Mouse (Mus musculus): Measurements from ENCODE around the gene Mbnl2.

The Mbnl2 gene

DNA sequence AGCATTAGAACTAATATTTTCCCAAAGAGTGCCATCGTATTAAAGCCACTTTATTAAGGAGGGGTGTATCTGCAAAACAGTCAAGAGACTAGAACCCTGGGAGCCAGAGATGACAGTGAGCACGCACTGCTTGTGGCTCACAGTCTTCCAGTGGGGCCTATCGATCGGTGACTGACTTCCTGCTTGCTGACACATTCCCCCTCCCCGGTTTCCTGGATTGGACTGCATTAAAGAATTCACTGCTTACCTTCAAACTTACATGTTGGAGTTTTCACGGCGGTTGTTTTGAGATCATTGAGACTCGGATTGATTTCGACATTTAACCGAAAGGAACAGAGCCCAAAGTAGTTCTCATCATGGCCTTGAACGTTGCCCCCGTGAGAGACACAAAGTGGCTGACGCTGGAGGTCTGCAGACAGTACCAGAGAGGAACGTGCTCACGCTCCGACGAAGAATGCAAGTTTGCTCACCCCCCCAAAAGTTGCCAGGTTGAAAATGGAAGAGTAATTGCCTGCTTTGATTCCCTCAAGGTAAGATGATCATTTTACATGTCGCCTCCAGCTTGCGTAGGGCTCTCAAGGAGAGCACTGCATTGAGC is 49.5 kb downstream of the Mbnl2 start:
- DNase-seq (ENCODE audit: low read depth, low spot score), result no peak

DNA sequence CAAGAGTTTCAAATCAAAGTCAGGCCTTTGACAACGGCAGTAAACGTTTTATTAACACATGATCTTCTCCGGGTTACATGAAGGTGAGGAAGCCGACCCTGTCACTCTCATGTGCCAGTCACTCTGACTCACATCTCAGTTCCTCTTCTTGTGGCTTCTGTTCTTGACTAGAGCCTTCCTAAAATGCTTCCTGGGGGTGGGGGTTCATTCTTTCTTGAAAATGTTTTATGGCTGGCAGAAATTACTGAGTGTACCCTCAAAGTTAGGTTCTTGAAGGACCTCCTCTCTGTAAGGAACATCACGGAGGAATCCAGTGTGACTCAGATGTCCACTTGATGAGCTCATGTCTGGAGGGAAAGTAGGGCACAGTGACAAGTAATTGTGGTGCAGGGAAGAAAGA is 50.2 kb downstream of the Mbnl2 start:
- DNase-seq (ENCODE audit: low read depth, low spot score), result no peak

DNA sequence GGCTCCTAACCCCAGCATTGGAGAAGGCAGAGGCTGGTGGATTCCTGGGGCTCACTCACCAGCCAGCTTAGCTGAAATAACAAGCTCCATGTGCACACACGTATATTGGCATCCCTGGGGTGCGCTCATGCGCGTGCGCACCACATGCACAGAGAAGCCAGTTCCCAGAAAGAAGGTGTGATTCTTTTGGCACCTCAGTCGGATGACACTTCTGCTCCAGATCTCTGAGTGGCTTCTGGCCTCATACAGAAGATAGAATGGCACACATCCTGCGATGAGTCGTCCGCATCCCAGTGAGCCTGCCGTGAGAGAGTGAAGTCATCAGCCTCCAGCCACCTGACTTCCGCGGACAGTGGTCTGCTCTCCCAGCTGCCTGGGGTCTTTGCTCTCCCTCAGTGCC is 55.0 kb downstream of the Mbnl2 start:
- DNase-seq (ENCODE audit: low read depth, low spot score), result no peak

DNA sequence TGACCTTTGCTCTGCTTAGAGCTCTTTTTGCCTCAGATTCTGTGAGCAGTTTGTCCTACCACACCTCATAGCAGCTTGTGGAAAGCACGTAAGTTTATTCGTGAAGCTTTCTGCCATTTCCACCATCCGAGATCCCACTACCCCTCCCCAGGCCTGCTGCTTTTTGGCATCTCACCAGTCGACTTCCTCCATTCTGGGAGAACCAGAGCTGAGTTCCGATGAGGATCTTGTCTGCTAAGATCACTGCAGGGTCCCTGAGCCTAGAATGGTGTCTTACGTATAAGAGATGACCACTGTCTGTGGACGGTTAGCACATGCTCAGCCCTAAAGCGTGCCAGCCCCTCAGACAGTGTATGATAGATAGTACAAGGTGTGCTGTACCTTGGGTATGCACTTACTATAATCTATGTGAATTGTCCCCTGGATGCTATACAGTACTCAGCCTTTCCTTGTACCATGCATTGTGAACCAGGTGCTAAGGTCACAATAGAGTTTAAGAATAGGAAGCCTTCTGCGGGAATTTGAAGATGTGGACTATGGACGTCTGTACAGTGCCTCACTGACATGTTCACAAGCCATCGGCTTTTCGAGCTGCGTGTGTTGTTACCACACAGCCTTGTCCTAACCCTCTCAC is 55.5 kb downstream of the Mbnl2 start:
- DNase-seq (ENCODE audit: low read depth, low spot score), result no peak

DNA sequence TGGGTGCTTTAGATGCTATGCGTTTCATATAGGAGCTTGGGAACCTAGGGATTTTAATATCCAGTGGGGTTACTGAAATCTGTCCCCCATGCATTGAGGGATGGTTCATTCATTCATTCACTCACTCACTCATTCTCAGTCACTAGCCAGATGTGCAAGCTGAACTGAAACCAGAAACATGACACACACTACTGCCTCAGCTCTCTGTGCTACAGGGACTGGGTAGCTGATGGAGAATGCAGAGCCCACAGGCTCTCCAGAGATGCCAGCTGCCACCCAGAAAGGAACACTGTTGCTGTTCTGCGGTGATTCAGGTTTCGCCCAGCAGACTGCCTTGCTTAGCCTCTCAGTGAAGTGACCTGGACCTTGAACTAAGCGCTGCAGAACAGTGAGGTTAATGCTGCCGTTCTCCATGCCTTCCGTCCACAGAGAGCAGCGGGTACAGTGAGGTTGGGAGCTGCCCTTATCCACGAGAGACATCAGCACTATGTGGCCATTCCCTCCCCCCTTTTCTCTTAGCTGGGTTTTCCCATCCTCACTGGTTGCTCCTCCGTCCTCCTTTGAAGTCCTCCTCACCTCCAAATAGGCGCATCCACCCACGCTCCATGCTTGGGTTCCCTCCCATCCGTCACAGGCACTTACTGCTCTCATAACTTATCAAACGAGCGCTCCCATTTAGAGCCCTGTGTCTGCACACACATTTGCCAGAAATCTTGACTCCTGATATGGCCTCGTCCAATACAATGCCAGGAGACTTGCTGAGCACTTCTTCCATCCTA is 58.2 kb downstream of the Mbnl2 start:
- no peak for DNase-seq (ENCODE audit: low read depth, low spot score)

DNA sequence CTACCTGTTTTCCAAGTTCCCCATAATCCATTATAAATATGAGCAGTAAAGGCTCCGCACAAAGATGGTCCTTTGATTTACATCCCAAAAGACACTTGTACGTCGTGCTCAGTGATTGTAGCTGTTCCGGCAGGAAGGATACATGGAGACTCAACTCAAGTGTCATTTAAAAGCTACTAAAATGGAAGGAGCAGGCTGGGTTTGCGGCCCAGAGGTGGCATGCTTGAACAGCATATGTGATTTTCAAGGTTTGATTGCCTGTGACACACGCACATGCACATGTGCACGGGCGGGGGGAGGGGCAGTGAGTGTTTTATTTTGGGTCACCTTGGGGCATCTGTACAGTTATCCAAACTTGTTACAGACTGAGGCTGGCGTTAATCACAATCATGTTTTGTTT is 59.9 kb downstream of the Mbnl2 start:
- DNase-seq (ENCODE audit: low read depth, low spot score), result no peak

DNA sequence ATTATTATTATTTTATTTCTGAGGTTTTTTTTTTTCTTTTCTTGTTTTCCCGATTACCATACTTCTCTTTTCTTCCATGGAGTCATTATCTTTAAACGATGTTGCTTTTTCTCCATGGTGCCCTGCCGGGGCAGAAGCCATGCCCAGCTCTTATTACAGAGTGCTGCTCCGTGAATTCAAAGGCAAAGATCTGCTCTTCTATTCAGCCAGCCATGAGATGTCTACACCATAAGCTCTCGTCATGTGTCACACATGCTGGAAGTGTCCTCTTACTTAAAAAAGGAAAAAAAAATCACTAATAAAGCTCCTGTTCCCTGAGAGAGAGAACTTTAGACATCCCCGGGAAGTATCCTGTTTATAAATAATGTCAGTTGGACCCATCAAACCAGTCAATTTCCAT is 60.4 kb downstream of the Mbnl2 start:
- DNase-seq (ENCODE audit: low read depth, low spot score), result no peak

DNA sequence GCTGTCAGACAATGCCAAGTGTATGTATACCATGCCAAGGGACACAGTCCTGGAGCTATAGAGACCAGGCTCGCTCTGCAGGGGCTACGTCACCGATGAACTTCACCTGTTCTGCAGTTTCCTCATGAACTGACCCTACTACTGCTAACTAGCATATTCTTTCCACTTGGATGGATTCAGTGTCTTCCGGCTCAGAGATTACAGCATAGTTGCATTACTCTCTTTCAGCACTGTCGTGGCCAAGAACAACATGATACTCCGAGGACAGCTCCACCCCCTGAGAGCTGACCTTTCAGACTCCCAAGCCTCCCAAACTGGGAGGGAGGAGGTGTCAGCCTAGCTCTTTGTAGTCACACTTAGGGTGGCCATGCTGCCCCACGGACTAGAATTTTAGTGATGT is 60.9 kb downstream of the Mbnl2 start:
- no peak for DNase-seq (ENCODE audit: low read depth, low spot score)

DNA sequence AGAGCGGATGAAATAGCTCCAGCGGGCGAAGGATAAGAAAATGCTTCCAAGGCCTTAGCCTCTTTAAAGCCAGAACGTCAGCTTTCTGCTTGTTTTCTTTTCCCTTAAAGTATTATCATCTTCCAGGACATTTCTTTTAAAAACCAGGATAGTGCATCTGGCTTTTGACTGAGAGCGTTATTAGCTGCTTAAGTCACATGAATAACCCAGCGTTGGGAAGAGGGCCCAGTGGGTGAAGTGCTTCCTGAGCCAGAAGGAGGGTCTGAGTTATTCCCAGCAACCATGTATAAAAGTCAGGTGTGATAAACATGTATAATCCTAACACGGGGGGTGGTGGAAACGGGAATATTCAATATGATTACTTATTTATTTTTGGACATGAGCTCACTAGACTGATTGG is 61.4 kb downstream of the Mbnl2 start:
- DNase-seq (ENCODE audit: low read depth, low spot score), result no peak

DNA sequence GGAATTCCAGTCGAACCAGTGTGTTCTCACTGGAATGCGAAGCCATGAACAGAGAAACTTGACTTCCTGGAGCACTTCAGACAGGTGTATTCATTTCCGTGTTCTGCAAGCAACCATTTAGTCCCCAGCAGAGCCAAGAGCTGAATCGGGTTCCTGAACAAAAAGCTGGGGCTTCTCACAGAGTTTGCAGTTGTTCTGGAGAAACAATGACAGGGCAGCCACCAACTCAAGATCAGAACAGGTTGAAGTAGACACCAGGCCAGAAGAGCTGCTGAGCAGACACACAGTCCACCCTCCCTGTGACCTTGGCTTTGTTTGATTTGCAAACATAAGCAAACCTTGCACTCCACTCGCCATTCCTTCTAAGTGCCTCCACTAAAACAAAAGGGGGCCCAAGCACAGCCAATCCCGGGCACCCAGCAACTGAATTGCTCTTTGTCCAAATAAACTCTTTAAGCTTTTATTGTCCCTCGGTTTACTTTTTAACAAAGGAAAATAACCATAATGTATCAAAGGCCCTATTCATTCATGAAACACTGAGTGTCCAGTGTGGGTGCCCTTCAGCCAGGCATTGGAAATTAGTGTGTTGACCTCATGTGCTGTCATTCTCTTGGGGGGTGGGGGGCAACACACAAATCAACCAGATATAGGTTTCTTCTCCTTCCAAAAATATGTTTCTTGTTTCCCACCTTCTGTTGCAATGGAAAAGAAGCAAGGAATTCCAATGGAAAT is 62.4 kb downstream of the Mbnl2 start:
- DNase-seq (ENCODE audit: low read depth, low spot score), result no peak

DNA sequence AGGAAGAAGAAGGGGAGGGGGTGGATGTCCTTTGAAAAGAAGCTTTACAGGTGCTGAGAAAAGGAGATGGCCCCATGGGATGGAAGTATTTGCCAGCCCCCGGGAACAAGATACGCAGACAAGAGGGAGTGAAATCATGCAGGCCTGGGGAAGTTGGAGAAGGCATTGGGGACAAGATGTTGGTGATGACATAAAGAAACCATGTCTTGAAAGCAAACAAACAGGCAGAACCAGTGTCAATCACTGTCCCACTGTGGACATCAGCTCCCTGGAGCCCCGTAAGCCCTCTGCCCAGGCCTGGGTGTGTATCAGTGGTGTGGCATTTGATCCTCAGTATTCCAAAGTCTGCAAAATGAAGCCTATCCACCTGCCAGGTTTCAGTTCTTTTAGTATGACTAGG is 63.2 kb downstream of the Mbnl2 start:
- no peak for DNase-seq (ENCODE audit: low read depth, low spot score)

DNA sequence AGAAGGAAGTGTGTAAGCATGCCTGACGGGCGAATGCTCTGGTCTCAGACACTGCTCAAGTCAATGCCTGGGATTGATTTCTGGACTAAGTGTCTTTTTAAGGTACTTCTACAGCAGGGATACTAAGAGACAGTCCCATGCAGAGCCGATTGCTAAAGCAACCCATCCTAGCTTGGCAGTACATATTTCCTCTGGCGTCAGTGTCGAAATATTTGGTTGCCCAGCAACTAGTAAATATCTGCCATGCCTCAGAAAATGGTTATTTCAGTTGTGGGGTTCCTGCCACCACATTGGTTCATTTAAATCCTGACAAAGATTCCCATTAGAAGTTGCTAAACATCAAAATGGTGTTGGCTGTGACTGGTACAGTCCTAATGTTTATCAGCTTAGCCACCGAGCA is 66.4 kb downstream of the Mbnl2 start:
- DNase-seq (ENCODE audit: low read depth, low spot score), result no peak

DNA sequence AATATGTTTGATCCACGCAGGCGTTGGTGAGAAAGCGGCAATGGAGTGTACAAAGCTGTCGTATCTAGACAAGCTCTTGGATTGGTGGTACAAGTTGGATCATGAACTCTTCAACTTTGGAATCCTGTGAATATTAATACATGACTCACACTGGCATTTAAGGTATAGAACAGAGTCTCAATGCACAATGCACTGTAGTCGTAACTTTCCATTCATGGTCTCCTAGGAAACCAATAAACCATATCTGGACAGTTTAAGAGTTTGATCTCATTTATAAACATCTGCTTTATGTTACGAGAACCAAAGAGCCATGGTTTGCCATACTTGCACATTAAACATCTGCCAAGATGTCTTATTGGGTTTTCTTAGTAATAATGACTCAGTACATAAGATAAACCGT is 66.9 kb downstream of the Mbnl2 start:
- DNase-seq (ENCODE audit: low read depth, low spot score), result no peak

DNA sequence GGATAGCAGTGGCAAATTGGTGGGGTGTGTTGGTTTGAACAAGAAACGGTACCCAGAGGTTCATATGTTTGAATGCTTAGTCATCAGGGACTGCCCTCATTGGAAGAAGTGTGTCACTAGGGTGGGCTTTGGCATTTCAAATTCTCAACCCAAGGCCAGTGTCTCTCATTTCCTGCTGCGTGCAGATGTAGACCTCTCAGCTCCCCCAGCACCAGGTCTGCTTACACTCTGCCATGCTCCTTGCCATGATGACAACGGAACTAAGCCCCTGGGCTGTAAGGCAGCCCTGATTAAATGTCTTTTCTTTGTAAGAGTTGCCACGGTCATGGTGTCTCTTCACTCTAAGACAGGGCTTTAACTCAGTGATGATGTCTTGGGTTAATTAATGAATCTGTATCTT is 69.2 kb downstream of the Mbnl2 start:
- DNase-seq (ENCODE audit: low read depth, low spot score), result no peak

DNA sequence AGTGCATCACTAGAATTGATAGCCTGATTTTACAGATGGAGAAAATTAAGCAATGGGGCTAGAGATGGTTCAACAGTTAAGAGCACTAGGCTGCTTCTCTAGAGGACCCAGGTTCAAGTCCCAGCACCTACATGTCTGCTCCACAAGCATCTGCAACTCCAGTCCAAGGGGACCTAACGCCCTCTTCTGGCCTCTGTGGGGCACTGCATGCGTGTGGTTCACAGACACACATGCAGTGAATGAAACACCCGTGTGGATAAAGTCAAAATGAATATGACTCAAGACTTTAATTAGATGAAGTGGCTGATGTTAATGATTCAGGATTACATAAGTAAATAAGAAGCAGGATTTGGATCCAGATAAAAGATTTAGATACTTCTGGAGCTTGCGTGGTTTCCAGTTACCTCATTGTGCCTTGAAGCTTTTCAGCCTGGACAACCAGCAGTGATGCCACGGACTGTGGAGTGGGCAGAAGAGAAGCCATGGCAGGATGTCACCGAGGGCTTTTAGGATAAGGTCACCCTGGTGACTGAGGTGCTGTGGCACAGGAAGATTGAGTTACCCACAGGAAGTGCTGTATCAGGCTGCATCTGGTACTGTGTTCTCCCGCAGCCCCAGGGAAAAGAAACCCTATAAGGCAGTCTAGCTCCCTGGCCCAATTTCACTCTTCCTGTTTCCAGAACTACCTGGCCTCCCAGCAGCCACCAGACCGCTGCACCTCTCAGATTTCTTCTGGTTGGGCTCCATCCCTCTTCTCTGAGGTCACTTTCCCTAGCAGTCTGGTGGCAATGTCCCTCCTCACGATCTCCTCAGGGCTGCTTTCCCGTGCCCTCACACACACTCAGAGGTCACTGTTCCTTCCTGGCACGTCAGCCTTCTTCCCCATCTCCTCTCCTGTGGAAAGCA is 72.2 kb downstream of the Mbnl2 start:
- DNase-seq (ENCODE audit: low read depth, low spot score), result no peak

DNA sequence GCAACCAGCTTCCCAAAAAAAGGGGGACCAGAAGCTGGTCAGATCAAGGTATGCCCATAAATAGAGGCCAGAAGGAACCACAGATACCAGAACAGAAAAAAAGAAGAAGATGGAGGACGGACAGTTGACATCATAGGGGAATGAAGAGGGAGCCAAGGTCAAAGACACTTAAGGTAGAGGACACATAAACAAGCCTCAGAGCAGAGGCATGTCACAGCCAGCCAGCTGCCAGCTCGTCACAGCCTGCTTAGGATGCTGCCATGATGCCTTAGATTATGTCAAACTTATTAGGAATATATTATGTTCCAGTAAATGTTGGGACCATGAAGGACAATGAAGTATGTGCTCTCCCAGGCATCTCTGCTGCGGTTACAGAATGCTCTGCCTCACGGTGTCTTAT is 73.9 kb downstream of the Mbnl2 start:
- DNase-seq (ENCODE audit: low read depth, low spot score), result no peak

DNA sequence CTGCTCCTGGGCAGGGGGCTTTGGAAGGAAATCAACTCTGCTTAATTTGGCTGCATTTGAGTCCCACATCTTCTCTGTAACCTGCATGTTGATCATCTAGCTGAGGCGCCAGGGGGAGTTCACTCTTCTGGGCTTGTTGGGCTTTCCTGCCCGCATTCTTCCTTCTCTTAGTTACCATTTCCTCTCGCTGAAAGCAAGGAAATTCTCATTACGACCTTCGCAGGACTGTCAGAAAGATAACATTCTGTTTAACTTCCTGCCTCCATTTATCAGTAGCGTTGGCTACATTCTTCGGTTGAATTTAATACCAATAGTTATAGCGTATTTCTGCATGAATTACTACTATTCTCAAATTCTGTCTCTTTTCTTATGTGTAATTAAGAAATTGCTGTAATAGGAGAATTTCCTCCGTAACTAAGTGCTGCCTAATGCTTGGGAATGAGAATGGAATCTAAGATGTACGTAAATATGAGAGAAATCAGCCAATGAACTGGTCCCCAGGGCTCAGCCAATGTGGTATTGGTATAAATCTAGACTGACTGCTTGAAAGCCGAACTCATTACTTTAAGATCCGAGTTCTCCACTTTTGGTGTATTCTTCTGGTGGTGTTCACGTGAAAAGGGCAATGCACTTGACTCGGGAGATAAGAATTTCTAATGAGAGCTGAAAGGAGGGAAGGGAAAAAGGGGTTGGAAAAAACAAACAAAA is 76.8 kb downstream of the Mbnl2 start:
- DNase-seq (ENCODE audit: low read depth, low spot score), result no peak

DNA sequence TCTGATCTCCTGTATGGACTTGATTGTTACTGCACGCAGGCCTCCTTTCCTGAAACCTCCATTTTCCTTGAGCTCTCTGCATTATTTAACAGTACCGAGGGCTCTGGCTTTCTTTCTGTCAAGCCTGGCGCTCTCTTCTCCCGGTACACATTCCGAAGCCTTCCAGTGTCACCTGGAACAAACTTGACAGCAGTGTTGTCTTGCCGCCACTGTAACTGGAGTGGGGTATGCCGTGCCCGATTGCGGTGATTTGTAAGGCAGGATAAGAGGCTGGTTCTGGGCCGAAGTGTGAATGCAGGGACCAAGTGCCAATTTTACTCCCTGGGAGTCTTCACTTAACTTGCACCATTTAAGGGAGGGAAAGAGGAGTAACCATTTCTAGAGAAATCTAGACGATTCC is 77.7 kb downstream of the Mbnl2 start:
- no peak for DNase-seq (ENCODE audit: low read depth, low spot score)

DNA sequence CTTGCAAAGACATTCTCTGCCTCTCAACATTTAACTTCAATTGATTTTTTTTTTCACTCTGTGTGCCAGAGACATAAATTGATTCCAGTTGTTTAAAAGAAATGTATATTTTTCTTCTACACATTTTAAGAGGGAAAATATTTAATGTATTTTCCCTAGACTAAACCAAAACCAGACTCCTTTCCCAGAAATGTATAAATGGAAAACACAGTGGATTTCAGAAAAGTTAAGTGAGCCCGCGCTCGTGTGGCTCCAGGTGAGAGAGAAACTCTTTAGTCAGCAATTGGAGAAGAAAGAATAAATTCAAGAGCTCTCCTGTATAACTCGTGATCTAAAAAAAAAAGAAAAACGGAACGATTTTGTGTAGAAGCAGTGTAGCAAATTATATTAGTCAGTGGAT is 79.1 kb downstream of the Mbnl2 start:
- DNase-seq (ENCODE audit: low read depth, low spot score), result no peak

DNA sequence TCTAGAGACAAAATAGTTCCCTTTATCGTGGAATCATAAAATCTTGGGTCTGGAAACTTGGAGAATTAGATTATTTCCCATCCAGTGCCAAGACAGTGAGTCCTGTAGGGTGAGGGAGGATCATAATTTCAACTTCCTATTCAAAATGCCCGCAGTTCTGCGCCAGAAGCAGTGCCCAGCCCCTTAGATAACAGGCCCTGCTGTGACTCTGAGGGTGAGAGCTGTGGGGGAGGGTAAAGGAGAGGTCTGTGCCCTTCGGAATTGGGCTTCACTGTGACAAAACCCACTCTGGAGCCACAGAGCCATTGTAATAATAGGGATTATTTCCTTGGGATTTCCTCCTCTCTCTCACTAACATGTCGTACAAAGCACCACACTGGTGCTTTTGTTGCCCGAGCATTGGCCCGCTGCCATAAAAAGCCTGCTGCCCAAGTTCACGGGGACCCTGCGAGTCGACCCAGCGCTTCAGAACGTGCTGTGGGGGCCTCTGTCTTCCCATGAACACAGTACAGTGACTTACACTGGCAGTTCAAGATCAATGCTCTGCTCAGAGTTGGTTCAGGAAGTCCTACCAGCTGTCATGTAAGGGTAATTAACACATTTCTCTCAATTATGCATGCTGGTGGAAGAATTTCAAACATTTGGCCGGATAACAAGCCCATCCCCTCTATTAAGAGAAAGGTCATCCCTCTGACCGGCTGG is 79.7 kb downstream of the Mbnl2 start:
- DNase-seq (ENCODE audit: low read depth, low spot score), result peak; percentile 31
